Mouse (Mus musculus): ENCODE measurements around the gene Slc22a3. TPM values are rescaled to one million over a fixed set of nuclear protein-coding genes. Genes with fewer than 3 reads are reported as not detected.

Slc22a3 gene
- polyA plus RNA-seq (2012; ENCODE audit: low replicate concordance): 0.36 and 1.2 TPM in 2 replicates

GRCm38 (mm10) chr17:12507654-12508204 is at the start of gene Slc22a3:
TSS of gene Slc22a3 (minus strand) at chr17:12507704.

GRCm38 (mm10) chr17:12377981-12378705 is 129.4 kb downstream of the Slc22a3 start, which contains the start of gene Plg:
TSS of gene Plg (plus strand) at chr17:12378608.

Other genes starting within 250 kb of the Slc22a3 start
- 49.0 and 158 TPM in 2 replicates for gene Map3k4, start 188.9 kb downstream of the Slc22a3 start, polyA plus RNA-seq (2012; ENCODE audit: low replicate concordance)
- gene Plg, start 129.1 kb downstream of the Slc22a3 start, polyA plus RNA-seq (2012; ENCODE audit: low replicate concordance): 0.12 TPM in 1 of 2 replicates, not detected in the other
- gene Slc22a2, start 76.4 kb upstream of the Slc22a3 start, polyA plus RNA-seq (2012; ENCODE audit: low replicate concordance): 0.04 TPM in 1 of 2 replicates, not detected in the other
- gene Slc22a1, start 168.1 kb upstream of the Slc22a3 start, polyA plus RNA-seq (2012; ENCODE audit: low replicate concordance): not detected in 2 replicates